Mouse (Mus musculus) ovary, adult 18-20 months (tissue): ENCODE measurements at regions not wholly inside any gene's neighbourhood (a gene's known extent, or its start where the extent isn't known, plus 50 kb on each side); places are given as distances from the start of the nearest gene placed in this dataset.

Source experiments
- DNase-seq: peaks from one replicate; pipeline ENCODE4 v3.0.0; 2022; ENCODE audit warnings: low spot score, mixed read lengths

GRCm38 (mm10) chr12:12706326-12706920, 235.3 kb downstream of the Mycn start:
- DNase-seq: no peak

DNA sequence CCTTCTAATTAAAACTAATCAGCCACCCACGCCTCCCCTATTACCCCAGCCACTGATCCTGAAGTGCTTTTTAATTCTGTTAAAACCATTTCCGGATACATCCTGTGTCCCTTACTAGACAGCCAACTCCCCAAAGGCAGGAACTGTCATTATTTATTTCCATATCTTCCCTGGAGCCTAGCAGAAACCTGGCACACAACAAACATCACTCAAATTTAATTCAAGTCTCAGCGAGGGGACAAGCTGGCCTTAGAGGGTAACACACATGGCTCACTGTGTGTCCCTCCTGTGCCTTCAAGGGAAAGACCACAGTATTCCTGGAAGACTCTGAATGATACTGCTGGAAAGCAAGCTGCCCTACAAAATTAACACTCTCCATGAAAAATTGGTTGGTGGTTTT, 240.0 kb downstream of the Mycn start:
- no peak for DNase-seq

DNA sequence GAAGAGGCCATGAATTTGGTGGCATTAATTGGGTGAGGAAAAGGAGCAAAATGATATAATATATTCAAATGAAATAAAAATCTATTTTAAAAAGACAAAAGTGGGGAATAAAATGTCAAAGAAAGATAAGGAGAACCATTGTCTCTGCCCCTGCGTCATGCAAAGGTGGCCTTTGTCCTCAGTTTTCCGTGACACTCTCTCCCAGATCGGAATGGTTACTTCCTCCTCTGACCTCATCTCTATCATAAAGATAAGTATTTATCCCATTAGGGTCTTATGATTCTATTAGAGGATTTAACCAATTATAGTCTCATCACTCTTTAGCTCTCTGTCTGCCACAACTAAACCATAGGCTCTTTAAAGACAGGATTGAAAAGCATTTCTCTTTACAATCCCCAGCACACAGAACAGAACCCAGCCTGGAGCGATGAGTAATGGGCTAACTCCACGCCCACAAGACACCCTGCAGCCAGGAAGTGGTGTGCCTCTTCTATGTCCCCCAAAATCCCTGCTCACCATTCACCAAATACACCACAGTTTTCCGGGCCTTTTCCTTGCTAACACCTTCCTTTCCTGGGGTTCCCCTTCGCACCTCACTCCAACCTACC, 240.6 kb downstream of the Mycn start:
- no peak for DNase-seq

DNA sequence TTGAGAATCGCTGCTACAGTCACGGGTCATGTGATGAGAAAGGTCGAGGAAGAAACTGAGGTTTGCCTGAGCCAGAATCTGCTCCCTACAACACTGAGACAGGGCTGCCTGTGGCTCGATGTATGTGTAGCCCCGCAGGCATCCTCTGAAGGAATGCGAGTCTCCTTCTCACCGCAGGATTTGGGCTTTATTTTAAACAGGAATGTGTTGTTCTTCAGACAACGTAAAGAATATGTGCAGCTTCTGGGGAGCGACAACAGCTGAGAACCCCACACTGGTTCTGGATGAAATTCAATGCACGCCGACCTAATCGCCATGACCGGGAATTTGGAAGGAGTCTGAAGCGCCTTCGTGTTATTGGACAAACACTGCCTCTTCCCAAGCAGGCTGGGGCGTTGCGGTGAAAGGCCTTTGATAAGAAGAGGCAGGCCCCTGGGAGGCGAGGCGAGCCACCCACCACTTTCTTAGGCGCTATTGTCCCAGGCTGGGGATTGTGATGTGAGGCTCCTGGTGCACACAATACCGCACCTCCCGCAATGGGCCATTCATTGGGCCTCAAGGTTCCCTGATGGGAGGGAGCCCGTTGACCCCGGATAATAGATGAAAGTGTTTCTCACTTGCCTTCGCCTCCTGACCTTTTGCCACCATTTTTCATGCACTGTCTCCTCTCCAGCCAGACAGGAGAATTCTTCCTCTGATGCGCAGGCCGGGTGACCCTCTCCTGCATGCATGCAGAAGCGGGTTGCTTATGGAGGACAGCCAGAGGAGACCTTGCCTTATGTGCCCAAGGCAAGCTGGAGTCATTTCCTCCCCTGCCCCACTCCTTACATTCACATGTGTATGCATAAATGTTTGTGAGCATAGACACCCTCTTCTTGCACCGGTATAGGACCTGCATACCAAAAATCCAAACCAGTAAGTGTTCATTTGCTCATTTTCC, 247.6 kb downstream of the Mycn start:
- DNase-seq: no peak

- DNase-seq: no peak
Observed at GRCm38 (mm10) chr12:12687376-12687775, 254.3 kb downstream of the Mycn start.

- no peak for DNase-seq
Observed at GRCm38 (mm10) chr12:12685217-12685522, 256.5 kb downstream of the Mycn start.

DNA sequence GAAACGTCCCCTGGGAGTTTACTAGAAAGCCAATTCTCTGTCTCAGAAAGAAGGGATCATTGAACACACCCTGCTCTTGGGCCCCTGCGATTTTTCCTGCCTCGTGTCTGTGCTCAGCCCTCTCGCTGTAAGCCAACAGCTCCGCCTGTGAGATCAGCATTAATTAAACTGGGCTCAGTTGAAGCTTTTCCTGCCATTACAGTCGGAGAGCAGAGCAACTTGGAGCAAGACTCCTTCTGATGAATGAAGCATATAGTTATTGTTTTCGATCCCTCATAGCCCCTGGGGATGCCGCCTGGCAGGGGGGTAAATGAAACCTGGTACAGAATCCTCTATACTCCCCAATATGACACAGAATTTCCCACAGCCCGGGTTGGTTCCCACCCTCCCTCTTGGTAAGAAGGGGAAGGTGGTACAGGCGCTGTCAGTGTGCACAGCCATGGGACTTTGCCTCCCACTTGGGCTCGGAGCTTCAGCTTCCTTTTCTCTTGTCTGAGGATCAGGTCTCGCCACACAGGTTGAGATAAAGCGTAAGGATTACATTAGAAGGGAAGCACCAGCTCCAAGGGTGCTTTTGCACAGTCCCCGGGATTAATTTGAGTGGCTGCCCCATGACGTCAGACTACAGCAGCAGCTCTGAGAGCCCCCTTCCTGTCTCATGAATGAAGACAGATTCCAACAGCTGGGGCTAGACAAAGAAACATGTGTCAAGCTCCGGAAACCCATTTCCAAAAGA, 257.1 kb downstream of the Mycn start:
- no peak for DNase-seq

DNA sequence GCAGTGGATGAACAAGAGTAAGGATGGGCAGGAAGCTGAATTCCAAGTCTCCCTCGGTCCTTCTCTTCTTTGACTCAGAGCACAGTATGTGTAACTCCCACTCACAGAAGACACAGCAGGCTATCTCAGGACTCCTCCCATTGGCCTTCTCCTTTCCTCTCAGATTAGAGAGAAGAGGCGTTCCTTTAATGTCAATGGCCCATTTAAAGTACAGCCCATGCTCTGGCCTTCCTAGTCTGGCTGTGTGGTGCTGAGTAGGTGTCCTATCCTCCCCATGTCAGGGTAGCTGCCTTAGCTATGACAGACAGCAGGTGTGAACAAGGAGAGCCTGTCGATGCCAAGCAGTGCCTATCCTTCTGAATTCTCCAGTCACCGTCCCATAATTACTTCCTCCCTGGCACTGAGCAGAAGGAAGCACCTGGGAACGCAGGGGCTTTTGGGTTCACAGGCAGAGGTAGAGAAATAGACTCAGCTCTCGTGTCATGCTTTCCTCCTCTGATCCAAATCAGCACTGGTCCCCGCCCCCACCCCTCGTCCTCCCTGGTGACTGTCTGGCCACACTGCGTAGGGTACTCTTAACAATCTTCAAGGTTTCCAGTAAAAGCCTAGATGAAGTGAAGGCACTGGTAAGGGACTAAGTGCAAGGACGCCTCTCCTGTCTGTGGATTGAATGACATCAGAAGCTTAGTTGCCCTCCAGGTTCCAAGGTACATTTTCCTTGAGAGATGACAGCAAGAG, 257.8 kb downstream of the Mycn start:
- DNase-seq: no peak

DNA sequence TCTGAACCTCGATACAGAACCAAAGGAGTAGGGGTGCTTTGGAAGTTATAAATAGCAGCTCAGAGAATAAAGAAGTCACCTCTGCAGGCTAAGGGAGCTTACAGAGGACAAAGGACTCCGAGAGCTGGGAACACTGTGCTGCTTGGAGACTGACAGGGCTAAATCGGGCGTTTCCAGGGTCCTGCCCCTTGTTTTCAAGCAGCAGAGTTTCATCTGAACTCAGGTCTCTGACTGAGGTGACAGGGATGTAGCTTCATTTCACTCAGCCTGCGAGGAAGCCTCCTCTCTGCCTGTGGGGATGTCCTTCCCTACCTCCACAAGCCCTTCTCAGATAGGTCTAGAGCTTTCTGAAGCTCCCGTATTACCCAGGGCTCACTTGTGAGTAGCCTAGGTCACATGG, 260.6 kb downstream of the Mycn start:
- DNase-seq: no peak

DNA sequence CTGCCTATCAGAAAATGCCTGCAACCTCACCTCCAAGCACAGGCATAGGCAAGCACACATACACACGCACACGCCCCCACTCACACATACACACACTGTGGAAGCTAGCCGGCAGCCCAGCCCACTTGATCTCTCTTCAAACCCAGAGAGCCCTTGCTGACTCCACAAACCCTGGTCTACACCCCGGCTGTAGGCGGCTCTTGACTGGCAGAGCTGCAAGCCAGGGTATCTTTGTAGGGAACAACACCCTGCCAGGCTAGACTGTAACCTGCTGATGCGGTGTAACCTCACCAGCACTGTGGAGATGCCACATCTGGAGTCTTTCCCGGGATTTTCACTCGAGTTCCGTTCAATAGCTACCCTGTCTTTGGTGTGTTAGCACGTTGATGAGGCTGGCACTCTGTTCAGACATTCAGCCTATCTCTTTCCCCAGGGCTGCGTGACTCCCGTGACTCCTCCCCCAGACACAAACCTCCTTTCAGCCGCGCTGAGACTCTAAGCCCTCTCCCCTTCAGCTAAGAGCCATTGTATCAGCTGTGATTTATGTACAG, 261.3 kb downstream of the Mycn start:
- peak; percentile 19 for DNase-seq

GRCm38 (mm10) chr12:12676676-12677075, 265.0 kb downstream of the Mycn start:
- DNase-seq: peak; percentile 11

DNA sequence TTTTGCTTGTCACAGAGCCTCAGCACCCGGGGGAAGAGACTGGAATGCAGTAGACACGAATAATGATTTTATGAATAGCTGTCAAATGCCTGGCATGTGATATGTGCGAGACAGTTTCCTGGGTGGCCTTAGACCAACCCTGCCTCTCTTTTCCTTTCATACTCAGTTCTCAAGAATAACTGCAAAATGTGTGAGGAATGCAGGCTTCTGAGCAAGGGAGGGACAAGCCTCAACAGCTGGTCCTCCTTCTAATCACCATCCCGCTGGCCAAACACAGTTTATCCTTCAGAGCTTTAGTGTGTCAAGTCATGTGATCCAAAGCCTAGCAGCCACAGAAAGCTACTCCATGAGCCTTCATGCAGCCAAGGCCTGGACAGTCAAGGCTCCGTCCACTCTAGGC, 271.8 kb downstream of the Mycn start:
- DNase-seq: no peak

GRCm38 (mm10) chr12:12668919-12669318, 272.8 kb downstream of the Mycn start:
- DNase-seq: no peak

- DNase-seq: no peak
Observed at GRCm38 (mm10) chr12:12655611-12656010, 286.1 kb downstream of the Mycn start.

- no peak for DNase-seq
Observed at GRCm38 (mm10) chr12:12655184-12655583, 286.5 kb downstream of the Mycn start.

GRCm38 (mm10) chr12:12652361-12652760, 289.4 kb downstream of the Mycn start:
- DNase-seq: peak; percentile 21

- no peak for DNase-seq
Observed at GRCm38 (mm10) chr12:12650309-12650708, 291.4 kb downstream of the Mycn start.

- no peak for DNase-seq
Observed at GRCm38 (mm10) chr12:12647467-12647866, 294.2 kb downstream of the Mycn start.

DNA sequence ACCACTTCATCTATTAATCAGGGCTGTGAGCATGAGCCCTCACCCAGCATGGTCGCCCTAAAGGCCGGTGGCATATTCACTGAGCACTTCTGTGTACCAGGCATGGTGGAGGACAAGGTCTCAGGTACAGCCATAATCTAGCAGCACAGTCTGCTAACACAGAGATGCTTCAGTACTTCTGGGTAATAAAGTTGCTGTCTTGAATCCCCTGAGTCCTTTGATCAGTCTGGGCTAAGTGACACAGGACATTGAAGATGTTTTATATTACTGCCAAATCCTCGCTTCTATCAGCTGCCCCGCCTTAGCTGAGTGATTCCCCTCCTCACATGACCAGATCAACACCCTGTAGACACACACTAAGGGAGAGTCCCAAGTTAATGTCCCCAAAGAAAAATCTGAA, 296.5 kb downstream of the Mycn start:
- no peak for DNase-seq

DNA sequence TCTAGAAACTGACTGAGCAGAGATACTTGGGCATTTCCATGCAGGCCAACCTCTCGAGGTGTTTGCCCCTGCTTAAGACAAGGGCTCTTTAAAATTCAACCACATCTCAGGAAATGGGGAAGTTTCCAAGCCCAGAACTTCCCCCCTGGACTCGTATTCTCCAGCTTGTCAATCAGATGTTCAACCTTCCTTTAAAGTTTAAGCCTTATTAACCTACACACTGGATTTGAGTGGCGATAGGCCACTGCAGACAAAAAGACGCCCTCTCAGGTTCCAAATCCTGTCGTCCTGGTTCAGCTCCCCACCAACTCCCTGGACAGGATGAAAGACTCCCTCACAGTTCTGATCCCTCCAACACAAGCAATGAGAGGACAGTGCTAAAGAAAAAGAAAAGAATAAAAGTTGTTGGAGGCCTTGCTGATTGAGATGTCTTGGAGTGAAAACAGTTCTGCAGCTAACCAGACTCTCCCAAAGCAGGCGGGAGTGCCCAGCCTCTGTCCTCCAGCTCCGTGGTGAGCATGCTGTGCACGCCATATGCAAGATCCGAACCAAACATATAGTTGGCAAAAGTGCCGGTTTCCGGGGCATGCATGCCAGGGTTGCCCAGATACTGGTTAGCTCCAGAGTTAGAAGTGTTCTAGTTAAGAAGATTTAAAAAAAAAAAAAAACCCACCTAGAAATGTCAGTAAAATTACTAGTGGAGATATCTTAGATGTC, 298.3 kb downstream of the Mycn start:
- DNase-seq: no peak

GRCm38 (mm10) chr12:12635308-12635707, 306.4 kb downstream of the Mycn start:
- no peak for DNase-seq
